Mouse (Mus musculus) CH12.LX (cell line): ENCODE data around the gene Kdm2b. TPM values are rescaled to one million over a fixed set of nuclear protein-coding genes. Genes with fewer than 3 reads are reported as not detected.
A peak's percentile ranks its signal among the peaks of the same experiment; 100 is the strongest.

Experiments
- DNase-seq: peaks from one replicate; pipeline ENCODE4 v3.0.0-alpha.2; 2013; ENCODE audit errors: extremely low read depth
- H3K27ac ChIP-seq: 2 replicates; pipeline ENCODE4 v1.5.1; 2012; ENCODE audit warnings: low read depth, mild to moderate bottlenecking, control low read depth, moderate library complexity; ENCODE audit not compliant: insufficient read depth
- H3K27me3 ChIP-seq: replicated peaks from 2 replicates; pipeline ENCODE3; 2012; ENCODE audit warnings: inconsistent platforms
- H3K36me3 ChIP-seq, 2 experiments: replicated peaks in 1 of 2; 2 replicates each; pipeline versions ENCODE3 to v1.6.1; 2012; ENCODE audit warnings: inconsistent platforms in 1 of 2, low read length in 1 of 2, mild to moderate bottlenecking in 1 of 2, mixed read lengths in 1 of 2, moderate library complexity in 1 of 2; ENCODE audit not compliant: control insufficient read depth in 1 of 2, insufficient read depth in 1 of 2
- H3K4me1 ChIP-seq, 2 experiments: 2 replicates each; pipeline ENCODE4 v1.6.1; 2012; ENCODE audit warnings: inconsistent platforms in 1 of 2, moderate library complexity in 1 of 2; ENCODE audit not compliant: insufficient read depth in 2 of 2, control insufficient read depth in 1 of 2
- H3K4me2 ChIP-seq: 2 replicates; pipeline ENCODE4 v1.6.1; 2012; ENCODE audit warnings: low read depth, mild to moderate bottlenecking, control low read depth; ENCODE audit not compliant: poor library complexity, insufficient read depth, severe bottlenecking
- H3K4me3 ChIP-seq, 3 experiments: fragments of 150-350 bp in 1 of 3; sonication (generic) in 1 of 3; replicated peaks in 1 of 3; 2 replicates each; pipeline versions ENCODE3 to v1.5.1; 2011 to 2012; ENCODE audit warnings: low read depth in 2 of 3, low read length in 2 of 3, mild to moderate bottlenecking in 2 of 3, moderate library complexity in 2 of 3, control low read depth in 1 of 3, improper control_type of control experiment in 1 of 3, inconsistent platforms in 1 of 3, mixed read lengths in 1 of 3; ENCODE audit not compliant: poor library complexity in 1 of 3
- H3K79me2 ChIP-seq: replicated peaks from 2 replicates; pipeline ENCODE4 v1.6.1; 2012; ENCODE audit warnings: mild to moderate bottlenecking, moderate library complexity; ENCODE audit not compliant: control insufficient read depth, poor library complexity, insufficient read depth, severe bottlenecking; ENCODE audit errors: extremely low read depth
- H3K9ac ChIP-seq: 2 replicates; pipeline ENCODE4 v1.6.1; 2012; ENCODE audit warnings: low read depth, mild to moderate bottlenecking, control low read depth, moderate library complexity; ENCODE audit not compliant: insufficient read depth
- H3K9me3 ChIP-seq: replicated peaks from 2 replicates; pipeline ENCODE3; 2012; ENCODE audit warnings: low read length, inconsistent platforms, mixed read lengths
- CHD1 ChIP-seq: IDR thresholded peaks from 2 replicates; pipeline ENCODE4 v1.6.1; 2012; ENCODE audit warnings: low read depth, low read length, improper control_type of control experiment, inconsistent platforms
- ETS1 ChIP-seq: conservative IDR thresholded peaks from 2 replicates; pipeline ENCODE4 v1.6.1; 2012; ENCODE audit warnings: low read depth, mild to moderate bottlenecking, inconsistent platforms, low read length, improper control_type of control experiment, moderate library complexity
- JUND ChIP-seq: conservative IDR thresholded peaks from 2 replicates; pipeline ENCODE4 v1.6.1; 2011; ENCODE audit warnings: low read depth, low read length, improper control_type of control experiment
- MAFK ChIP-seq: IDR thresholded peaks from 2 replicates; pipeline ENCODE4 v1.6.1; 2011; ENCODE audit warnings: low read length, improper control_type of control experiment; ENCODE audit not compliant: insufficient replicate concordance
- MAX ChIP-seq: IDR thresholded peaks from 2 replicates; pipeline ENCODE4 v1.6.1; 2011; ENCODE audit warnings: low read length, improper control_type of control experiment
- MAZ ChIP-seq: IDR thresholded peaks from 2 replicates; pipeline ENCODE4 v1.6.1; 2012; ENCODE audit warnings: low read depth, mild to moderate bottlenecking, inconsistent platforms, low read length, improper control_type of control experiment, moderate library complexity
- NRF1 ChIP-seq: IDR thresholded peaks from 2 replicates; pipeline ENCODE4 v1.6.1; 2014; ENCODE audit warnings: low read depth, mild to moderate bottlenecking, inconsistent platforms, low read length, improper control_type of control experiment, moderate library complexity
- POLR2AphosphoS2 ChIP-seq: IDR thresholded peaks from 2 replicates; pipeline ENCODE4 v1.6.1; 2011; ENCODE audit warnings: low read depth, low read length, improper control_type of control experiment
- RAD21 ChIP-seq: IDR thresholded peaks from 2 replicates; pipeline ENCODE4 v1.6.1; 2011; ENCODE audit warnings: low read depth, mild to moderate bottlenecking, low read length, improper control_type of control experiment, moderate library complexity
- RCOR1 ChIP-seq: conservative IDR thresholded peaks from 2 replicates; pipeline ENCODE4 v1.6.1; 2012; ENCODE audit warnings: low read depth, mild to moderate bottlenecking, inconsistent platforms, low read length, improper control_type of control experiment
- SIN3A ChIP-seq: IDR thresholded peaks from 2 replicates; pipeline ENCODE4 v1.6.1; 2012; ENCODE audit warnings: low read length, improper control_type of control experiment, inconsistent platforms
- UBTF ChIP-seq: IDR thresholded peaks from 2 replicates; pipeline ENCODE4 v1.6.1; 2012; ENCODE audit warnings: low read depth, mild to moderate bottlenecking, inconsistent platforms, low read length, improper control_type of control experiment, moderate library complexity
- USF2 ChIP-seq: conservative IDR thresholded peaks from 2 replicates; pipeline ENCODE4 v1.6.1; 2011; ENCODE audit warnings: low read depth, low read length, improper control_type of control experiment
- ZKSCAN1 ChIP-seq: IDR thresholded peaks from 2 replicates; pipeline ENCODE4 v1.6.1; 2012; ENCODE audit warnings: low read depth, inconsistent platforms, low read length, improper control_type of control experiment, borderline replicate concordance
- ZMIZ1 ChIP-seq: IDR thresholded peaks from 2 replicates; pipeline ENCODE4 v1.6.1; 2012; ENCODE audit warnings: low read depth, mild to moderate bottlenecking, inconsistent platforms, low read length, improper control_type of control experiment
- dilution Hi-C: fragments of 300-500 bp; cut with MboI; formaldehyde crosslinking; loops from 2 replicates; pipeline ENCODE4 v1.14.3; 2020; ENCODE audit warnings: low sequenced_read_pairs; ENCODE audit not compliant: extremely low pct_unique_long_range_greater_than_20kb, extremely low pct_ligation_motif_present
- in situ Hi-C: fragments of 300-500 bp; cut with MboI; formaldehyde crosslinking; loops from 3 replicates; pipeline ENCODE4 v1.14.3; 2019; ENCODE audit warnings: low sequenced_read_pairs, low pct_ligation_motif_present, low pct_unique_long_range_greater_than_20kb, mixed read lengths
- polyA plus RNA-seq: library from polyadenylated mRNA; unstranded; fragments of >175 nt; gene quantifications from 2 replicates; pipeline ENCODE4 v1.2.1, GENCODE M21; 2012; ENCODE audit warnings: low read depth; ENCODE audit not compliant: insufficient read length
- total RNA-seq, 2 experiments: library from RNA; depleted of rRNA; stranded (reverse); fragments of 300-350 nt in 1 of 2; fragments of >200 nt in 1 of 2; gene quantifications; 2 replicates each; pipeline ENCODE4 v1.2.3; 2012 to 2014

Kdm2b gene
- total and polyA plus RNA-seq, 3 experiments = 69.3 to 138 (median 80.1) TPM

GRCm38 (mm10) chr5:122873573-122873972 is 116.0 kb downstream of the Kdm2b start:
- dilution Hi-C loops = no loop called here
- no peak for TF ChIP-seq SIN3A
- TF ChIP-seq POLR2AphosphoS2 = peak; percentile 7; the same call in 1 of the 2 replicates
- TF ChIP-seq NRF1 = no peak
- TF ChIP-seq USF2 = no peak
- no peak for TF ChIP-seq ZKSCAN1
- Histone ChIP-seq H3K9me3 (no peaks in the 10 kb centered on the region), H3K27ac (peak overlapping the region; percentile 32; the same call in 1 of the 2 replicates), H3K36me3 (peaks cover 47 to 68% of the 10 kb centered on the region in 2 experiments), H3K27me3 (no peaks in the 10 kb centered on the region), H3K9ac (no peak overlapping the region), H3K79me2 (peaks cover 37% of the 10 kb centered on the region), H3K4me1 (peaks cover 7 to 54% of the 10 kb centered on the region in 2 experiments), H3K4me3 (no peak overlapping the region), H3K4me2 (no peak overlapping the region)
- in situ Hi-C loops = no loop called here
- DNase-seq = no peak

- Histone ChIP-seq H3K4me1 (peaks cover 7 to 52% of the 10 kb centered on the region in 2 experiments), H3K27me3 (no peaks in the 10 kb centered on the region), H3K36me3 (peaks cover 46 to 68% of the 10 kb centered on the region in 2 experiments), H3K9ac (no peak overlapping the region), H3K27ac (no peak overlapping the region), H3K4me2 (no peak overlapping the region), H3K4me3 (no peak overlapping the region), H3K79me2 (peaks cover 34% of the 10 kb centered on the region), H3K9me3 (no peaks in the 10 kb centered on the region)
- dilution Hi-C loops = no loop called here
- in situ Hi-C loops = no loop called here
- no peak for TF ChIP-seq JUND
- no peak for TF ChIP-seq CHD1
- TF ChIP-seq MAZ = no peak
- no peak for TF ChIP-seq ZMIZ1
- TF ChIP-seq MAX = no peak
- no peak for TF ChIP-seq MAFK
- no peak for TF ChIP-seq ETS1
- no peak for DNase-seq
Measured at GRCm38 (mm10) chr5:122872626-122873025, 117.0 kb downstream of the Kdm2b start.

GRCm38 (mm10) chr5:122863053-122863452 is 126.6 kb downstream of the Kdm2b start:
- Histone ChIP-seq H3K4me2 (no peak overlapping the region), H3K79me2 (peaks cover 10% of the 10 kb centered on the region), H3K4me3 (no peak overlapping the region), H3K27me3 (no peaks in the 10 kb centered on the region), H3K9me3 (no peaks in the 10 kb centered on the region), H3K27ac (no peak overlapping the region), H3K4me1 (peaks cover 0 to 26% of the 10 kb centered on the region in 2 experiments; a peak in 3 of 4 replicates), H3K9ac (no peak overlapping the region), H3K36me3 (peaks cover 38 to 74% of the 10 kb centered on the region in 2 experiments)
- TF ChIP-seq RAD21 (no peak), RCOR1 (no peak), UBTF (no peak)
- no peak for DNase-seq
- in situ Hi-C loops (no loop called here), dilution Hi-C loops (no loop called here)
